Mouse (Mus musculus): ENCODE measurements around the gene Slc13a4. TPM values are rescaled to one million over a fixed set of nuclear protein-coding genes. Genes with fewer than 3 reads are reported as not detected.

Gene Slc13a4
- total RNA-seq, 2 experiments from 2014 or later, result 2.7 to 6.0 TPM

GRCm38 (mm10) chr6:35298323-35298722 is 9.6 kb downstream of the Slc13a4 start:
- DNase-seq, result no peak

- DNase-seq, result no peak
These were observed 10.3 kb downstream of the Slc13a4 start for GRCm38 (mm10) chr6:35297516-35298227.

GRCm38 (mm10) chr6:35297001-35297400 is 10.9 kb downstream of the Slc13a4 start:
- peak; percentile 12 to 36 for DNase-seq

- DNase-seq, result no peak
These were observed 13.0 kb downstream of the Slc13a4 start for GRCm38 (mm10) chr6:35294964-35295363.

- no peak for DNase-seq
These were observed 18.3 kb downstream of the Slc13a4 start for GRCm38 (mm10) chr6:35289676-35290075.

GRCm38 (mm10) chr6:35288920-35289319 is 19.0 kb downstream of the Slc13a4 start:
- no peak for DNase-seq

- peak; percentile 29 to 30 for DNase-seq
These were observed 19.7 kb downstream of the Slc13a4 start for GRCm38 (mm10) chr6:35288114-35288761.

- DNase-seq, result no peak
These were observed 28.6 kb downstream of the Slc13a4 start for GRCm38 (mm10) chr6:35279306-35279705.

- DNase-seq, result no peak
These were observed 29.9 kb downstream of the Slc13a4 start for GRCm38 (mm10) chr6:35277903-35278587.

- DNase-seq, result no peak
These were observed 34.4 kb downstream of the Slc13a4 start for GRCm38 (mm10) chr6:35273391-35274082.

- no peak for DNase-seq
These were observed 35.8 kb downstream of the Slc13a4 start for GRCm38 (mm10) chr6:35271868-35272765.

GRCm38 (mm10) chr6:35271094-35271855 is 36.7 kb downstream of the Slc13a4 start:
- no peak for DNase-seq

GRCm38 (mm10) chr6:35269643-35270042 is 38.3 kb downstream of the Slc13a4 start:
- DNase-seq, result no peak

- DNase-seq, result no peak
These were observed 39.2 kb downstream of the Slc13a4 start for GRCm38 (mm10) chr6:35268711-35269110.

- no peak for DNase-seq
These were observed 42.2 kb downstream of the Slc13a4 start for GRCm38 (mm10) chr6:35265580-35266278.

- no peak for DNase-seq
These were observed 47.4 kb downstream of the Slc13a4 start for GRCm38 (mm10) chr6:35260531-35260930.

- DNase-seq, result no peak
These were observed 48.4 kb downstream of the Slc13a4 start for GRCm38 (mm10) chr6:35259526-35259925.

- DNase-seq, result no peak
These were observed 49.0 kb downstream of the Slc13a4 start for GRCm38 (mm10) chr6:35258922-35259321.

- no peak for DNase-seq
These were observed 50.2 kb downstream of the Slc13a4 start for GRCm38 (mm10) chr6:35257626-35258190.

- peak in 1 of 2 experiments; percentile 32 for DNase-seq
These were observed 51.2 kb downstream of the Slc13a4 start for GRCm38 (mm10) chr6:35256691-35257090.
